Mouse (Mus musculus): ENCODE data around the gene Lep. TPM values are rescaled to one million over a fixed set of nuclear protein-coding genes. Genes with fewer than 3 reads are reported as not detected.
A peak's percentile ranks its signal among the peaks of the same experiment; 100 is the strongest.

Lep gene
- polyA plus RNA-seq, 1 experiment from 2014 or later = not detected

DNA sequence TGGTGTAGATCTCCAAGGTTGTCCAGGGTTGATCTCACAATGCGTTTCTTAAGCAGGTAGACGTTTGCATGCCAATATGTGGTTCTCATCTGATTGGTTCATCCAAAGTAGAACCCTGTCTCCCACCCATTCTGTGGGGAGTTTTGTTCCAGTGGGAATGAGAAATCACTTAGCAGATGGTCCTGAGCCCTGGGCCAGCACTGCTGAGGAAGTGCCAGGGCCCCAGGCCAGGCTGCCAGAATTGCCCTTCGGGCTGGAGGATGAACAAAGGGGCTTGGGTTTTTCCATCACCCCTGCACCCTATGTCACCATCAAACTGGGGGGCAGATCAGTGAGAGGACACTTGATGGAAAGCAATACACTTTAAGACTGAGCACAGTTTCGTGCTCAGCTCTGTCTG lies 12.2 kb downstream of the Lep start:
- Histone ChIP-seq H3K4me1 (ENCODE audit: control insufficient read depth, insufficient read depth, low read length) (no peaks in the 10 kb centered on the region), H3K4me2 (ENCODE audit: low read depth, low read length) (no peak overlapping the region), H3K4me3 (ENCODE audit: low read length) (no peak overlapping the region), H3K27me3 (ENCODE audit: control insufficient read depth, insufficient read depth, low read length) (no peaks in the 10 kb centered on the region), H3K9ac (ENCODE audit: low read length) (no peak overlapping the region), H3K9me3 (replicated peaks; ENCODE audit: control insufficient read depth, low read length) (no peaks in the 10 kb centered on the region), H3K36me3 (ENCODE audit: control insufficient read depth, insufficient read depth) (no peaks in the 10 kb centered on the region), H3K27ac (ENCODE audit: low read length) (no peak overlapping the region)
- ATAC-seq (replicated peaks; ENCODE audit: extremely low read depth, insufficient read depth, low FRiP score) = no peak
- WGBS = 77% methylated on average over 4 of the region's 4 CpGs

DNA sequence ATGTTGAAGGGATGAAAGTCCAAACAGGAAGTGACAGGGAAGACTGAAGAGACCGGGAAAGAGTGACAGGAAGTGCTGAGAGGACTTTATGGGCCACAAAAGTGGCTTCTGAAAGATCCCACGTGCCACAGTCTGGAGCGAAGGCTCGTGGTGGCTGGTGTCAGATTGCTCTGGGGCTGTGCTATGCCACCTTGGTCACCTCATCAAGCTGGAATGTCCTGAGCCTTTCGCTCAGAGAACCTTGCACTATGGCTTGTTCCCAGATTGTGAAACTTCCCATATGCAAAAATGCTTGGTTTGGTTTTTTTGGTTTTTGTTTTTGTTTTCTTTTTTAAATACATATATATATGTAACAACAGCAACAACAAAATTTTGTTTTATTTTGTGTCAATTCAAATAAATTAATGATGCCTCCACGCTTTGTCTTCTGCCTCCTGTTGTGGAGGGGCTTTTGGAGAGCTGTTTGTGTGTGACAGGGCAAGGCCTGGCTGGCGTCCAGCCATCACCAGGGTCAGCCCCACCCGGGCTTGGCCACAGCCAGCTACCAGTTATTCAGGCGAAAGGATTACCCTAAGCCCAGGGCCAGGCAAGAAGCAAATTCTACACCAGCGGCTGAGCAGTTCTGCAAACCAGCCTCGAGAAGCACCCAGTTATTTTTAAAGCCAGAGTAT lies 13.6 kb downstream of the Lep start:
- no peak overlapping the region for H3K4me2 ChIP-seq (ENCODE audit: low read depth, low read length)
- H3K9ac ChIP-seq (ENCODE audit: low read length) = no peak overlapping the region
- ATAC-seq (replicated peaks; ENCODE audit: extremely low read depth, insufficient read depth, low FRiP score) = no peak
- WGBS = 50% methylated on average over 11 of the region's 11 CpGs
- H3K27ac ChIP-seq (ENCODE audit: low read length) = no peak overlapping the region
- H3K9me3 ChIP-seq (replicated peaks; ENCODE audit: control insufficient read depth, low read length) = no peaks in the 10 kb centered on the region
- H3K4me3 ChIP-seq (ENCODE audit: low read length) = no peak overlapping the region
- H3K27me3 ChIP-seq (ENCODE audit: control insufficient read depth, insufficient read depth, low read length) = no peaks in the 10 kb centered on the region
- H3K4me1 ChIP-seq (ENCODE audit: control insufficient read depth, insufficient read depth, low read length) = no peaks in the 10 kb centered on the region
- H3K36me3 ChIP-seq (ENCODE audit: control insufficient read depth, insufficient read depth) = no peaks in the 10 kb centered on the region

DNA sequence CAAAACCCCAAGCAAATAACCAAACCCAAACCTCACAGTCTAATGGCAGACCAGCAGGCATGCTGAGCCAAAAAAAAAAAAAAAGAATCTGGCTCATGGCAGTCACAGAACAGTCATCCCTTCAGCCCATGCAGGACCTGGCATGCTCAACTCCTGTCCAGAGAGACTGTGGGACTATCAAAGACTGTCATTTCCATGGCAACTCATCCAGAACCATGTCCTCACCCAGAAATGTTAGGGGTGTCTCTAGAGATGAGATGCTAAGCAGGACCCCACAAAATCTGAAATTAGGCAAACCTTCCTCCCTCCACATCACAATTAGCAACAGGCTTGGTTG lies 14.1 kb downstream of the Lep start:
- Histone ChIP-seq H3K4me1 (ENCODE audit: control insufficient read depth, insufficient read depth, low read length) (no peaks in the 10 kb centered on the region), H3K36me3 (ENCODE audit: control insufficient read depth, insufficient read depth) (no peaks in the 10 kb centered on the region), H3K9me3 (replicated peaks; ENCODE audit: control insufficient read depth, low read length) (no peaks in the 10 kb centered on the region), H3K27me3 (ENCODE audit: control insufficient read depth, insufficient read depth, low read length) (no peaks in the 10 kb centered on the region), H3K4me2 (ENCODE audit: low read depth, low read length) (no peak overlapping the region), H3K9ac (ENCODE audit: low read length) (no peak overlapping the region), H3K27ac (ENCODE audit: low read length) (no peak overlapping the region), H3K4me3 (ENCODE audit: low read length) (no peak overlapping the region)
- no peak for ATAC-seq (replicated peaks; ENCODE audit: extremely low read depth, insufficient read depth, low FRiP score)

DNA sequence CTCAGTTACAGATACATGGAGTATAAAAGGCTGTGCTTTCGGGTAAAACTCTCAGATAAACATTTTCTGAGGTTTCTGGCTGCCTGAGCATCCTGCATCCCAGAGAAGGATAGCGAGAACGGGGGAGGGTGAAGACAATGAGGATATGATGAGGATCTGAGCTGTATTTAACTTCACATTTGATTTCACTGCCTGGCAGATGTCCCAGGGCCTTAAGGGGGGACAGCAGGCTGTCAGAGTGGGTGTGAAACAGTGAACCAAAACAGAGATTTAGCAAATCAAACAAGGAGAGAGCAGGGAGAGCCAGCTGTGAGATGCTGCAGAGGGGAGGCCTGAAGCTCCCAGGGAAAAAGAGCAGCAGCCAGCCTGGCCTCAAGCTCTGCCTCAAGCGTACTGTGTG lies 19.3 kb downstream of the Lep start:
- Histone ChIP-seq H3K4me1 (ENCODE audit: control insufficient read depth, insufficient read depth, low read length) (no peaks in the 10 kb centered on the region), H3K27ac (ENCODE audit: low read length) (no peak overlapping the region)
- no peak for ATAC-seq (replicated peaks; ENCODE audit: extremely low read depth, insufficient read depth, low FRiP score)

DNA sequence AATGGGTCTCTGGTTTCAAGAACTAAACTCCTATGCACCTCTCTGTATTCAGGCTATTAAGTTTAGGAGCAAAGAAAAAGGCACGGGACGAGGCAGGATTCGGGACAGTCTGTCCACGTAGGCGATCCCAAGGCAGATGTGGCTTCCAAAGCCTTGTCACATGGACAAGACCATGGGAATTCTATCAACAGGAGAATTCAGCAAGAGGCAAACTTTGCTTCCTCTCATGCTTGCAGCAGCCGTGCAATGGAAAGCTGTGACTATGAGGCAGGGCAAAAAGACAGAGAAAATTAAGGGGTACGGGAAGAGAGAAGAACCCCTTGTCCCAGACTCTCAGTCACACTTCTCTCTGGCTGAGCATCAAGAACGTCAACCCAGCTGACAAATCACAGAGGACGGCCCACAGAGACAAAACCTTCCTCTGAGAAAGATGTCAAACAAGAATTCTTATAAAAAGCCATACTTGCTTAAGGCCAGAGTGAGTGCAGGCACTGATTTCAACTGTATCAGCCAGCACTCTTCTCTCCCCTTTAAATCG lies 21.9 kb downstream of the Lep start:
- H3K27me3 ChIP-seq (ENCODE audit: control insufficient read depth, insufficient read depth, low read length) = no peaks in the 10 kb centered on the region
- H3K9ac ChIP-seq (ENCODE audit: low read length) = no peak overlapping the region
- WGBS = 68% methylated on average over 10 of the region's 10 CpGs
- no peak overlapping the region for H3K4me2 ChIP-seq (ENCODE audit: low read depth, low read length)
- no peak overlapping the region for H3K4me3 ChIP-seq (ENCODE audit: low read length)
- H3K36me3 ChIP-seq (ENCODE audit: control insufficient read depth, insufficient read depth) = no peaks in the 10 kb centered on the region
- H3K9me3 ChIP-seq (replicated peaks; ENCODE audit: control insufficient read depth, low read length) = no peaks in the 10 kb centered on the region
- ATAC-seq (replicated peaks; ENCODE audit: extremely low read depth, insufficient read depth, low FRiP score) = no peak
- H3K4me1 ChIP-seq (ENCODE audit: control insufficient read depth, insufficient read depth, low read length) = no peaks in the 10 kb centered on the region
- no peak overlapping the region for H3K27ac ChIP-seq (ENCODE audit: low read length)

More for the DNA sequence above, 19.3 kb downstream of the Lep start:
- Histone ChIP-seq H3K9ac (ENCODE audit: low read length) (no peak overlapping the region), H3K4me2 (ENCODE audit: low read depth, low read length) (no peak overlapping the region), H3K4me3 (ENCODE audit: low read length) (no peak overlapping the region), H3K9me3 (replicated peaks; ENCODE audit: control insufficient read depth, low read length) (no peaks in the 10 kb centered on the region), H3K27me3 (ENCODE audit: control insufficient read depth, insufficient read depth, low read length) (no peaks in the 10 kb centered on the region), H3K36me3 (ENCODE audit: control insufficient read depth, insufficient read depth) (no peaks in the 10 kb centered on the region)
- WGBS = 48% methylated on average over 4 of the region's 4 CpGs

DNA sequence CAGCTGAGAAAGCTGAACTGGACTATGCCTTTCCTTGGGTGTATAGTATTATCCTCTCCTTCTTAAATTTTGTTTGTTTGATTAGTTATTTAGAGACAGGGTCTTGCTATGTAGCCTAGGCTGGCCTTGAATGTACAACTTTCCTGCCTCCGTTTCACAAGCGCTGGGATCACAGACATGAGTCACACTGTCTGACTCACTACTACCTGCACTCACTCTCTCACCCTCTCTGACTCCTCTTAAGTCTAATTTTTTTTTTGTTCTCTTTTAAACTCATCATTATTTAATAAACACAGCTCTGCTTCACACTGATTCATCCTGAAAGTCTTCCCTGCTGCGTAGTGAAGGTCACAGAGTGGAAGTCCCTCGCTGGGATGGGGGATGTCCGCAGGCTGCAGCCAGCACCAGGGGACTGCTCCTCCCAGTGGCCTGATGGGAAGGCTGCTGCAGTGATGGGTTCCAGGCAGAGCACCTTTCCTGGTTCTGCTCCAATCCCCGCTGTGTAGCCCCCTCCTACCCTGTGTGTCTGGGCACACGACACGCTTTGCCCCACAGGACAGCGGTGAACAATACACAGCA lies 22.8 kb downstream of the Lep start:
- no peak overlapping the region for H3K9ac ChIP-seq (ENCODE audit: low read length)
- no peaks in the 10 kb centered on the region for H3K27me3 ChIP-seq (ENCODE audit: control insufficient read depth, insufficient read depth, low read length)
- H3K36me3 ChIP-seq (ENCODE audit: control insufficient read depth, insufficient read depth) = no peaks in the 10 kb centered on the region
- no peaks in the 10 kb centered on the region for H3K9me3 ChIP-seq (replicated peaks; ENCODE audit: control insufficient read depth, low read length)
- ATAC-seq (replicated peaks; ENCODE audit: extremely low read depth, insufficient read depth, low FRiP score) = no peak
- H3K4me1 ChIP-seq (ENCODE audit: control insufficient read depth, insufficient read depth, low read length) = no peaks in the 10 kb centered on the region
- 42% methylated on average over 9 of the region's 9 CpGs for WGBS
- H3K4me2 ChIP-seq (ENCODE audit: low read depth, low read length) = no peak overlapping the region
- no peak overlapping the region for H3K27ac ChIP-seq (ENCODE audit: low read length)
- H3K4me3 ChIP-seq (ENCODE audit: low read length) = no peak overlapping the region

DNA sequence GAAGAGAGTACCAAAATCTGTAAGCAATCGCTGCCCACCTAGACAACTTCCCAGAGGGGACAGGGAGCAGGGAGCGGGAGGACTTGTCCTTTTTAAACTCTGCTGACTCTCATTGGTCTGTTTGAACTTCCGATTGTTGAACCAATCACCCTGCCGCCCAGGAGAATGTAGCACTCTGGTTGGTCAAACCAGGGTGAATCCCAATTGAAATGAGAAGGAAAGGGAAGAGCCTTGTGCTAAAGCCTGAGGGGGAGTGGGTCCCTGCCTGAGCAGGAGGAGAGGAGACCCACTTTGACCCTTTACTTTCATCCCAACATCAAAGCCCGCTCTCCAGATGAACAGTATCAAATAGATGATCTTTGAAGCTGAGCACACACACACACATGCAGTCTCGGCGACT lies 24.4 kb downstream of the Lep start:
- Histone ChIP-seq H3K27me3 (ENCODE audit: control insufficient read depth, insufficient read depth, low read length) (no peaks in the 10 kb centered on the region), H3K4me2 (ENCODE audit: low read depth, low read length) (no peak overlapping the region), H3K27ac (ENCODE audit: low read length) (no peak overlapping the region), H3K9ac (ENCODE audit: low read length) (no peak overlapping the region), H3K4me1 (ENCODE audit: control insufficient read depth, insufficient read depth, low read length) (no peaks in the 10 kb centered on the region), H3K9me3 (replicated peaks; ENCODE audit: control insufficient read depth, low read length) (no peaks in the 10 kb centered on the region), H3K36me3 (ENCODE audit: control insufficient read depth, insufficient read depth) (no peaks in the 10 kb centered on the region), H3K4me3 (ENCODE audit: low read length) (no peak overlapping the region)
- ATAC-seq (replicated peaks; ENCODE audit: extremely low read depth, insufficient read depth, low FRiP score) = no peak
- 67% methylated on average over 7 of the region's 7 CpGs for WGBS

DNA sequence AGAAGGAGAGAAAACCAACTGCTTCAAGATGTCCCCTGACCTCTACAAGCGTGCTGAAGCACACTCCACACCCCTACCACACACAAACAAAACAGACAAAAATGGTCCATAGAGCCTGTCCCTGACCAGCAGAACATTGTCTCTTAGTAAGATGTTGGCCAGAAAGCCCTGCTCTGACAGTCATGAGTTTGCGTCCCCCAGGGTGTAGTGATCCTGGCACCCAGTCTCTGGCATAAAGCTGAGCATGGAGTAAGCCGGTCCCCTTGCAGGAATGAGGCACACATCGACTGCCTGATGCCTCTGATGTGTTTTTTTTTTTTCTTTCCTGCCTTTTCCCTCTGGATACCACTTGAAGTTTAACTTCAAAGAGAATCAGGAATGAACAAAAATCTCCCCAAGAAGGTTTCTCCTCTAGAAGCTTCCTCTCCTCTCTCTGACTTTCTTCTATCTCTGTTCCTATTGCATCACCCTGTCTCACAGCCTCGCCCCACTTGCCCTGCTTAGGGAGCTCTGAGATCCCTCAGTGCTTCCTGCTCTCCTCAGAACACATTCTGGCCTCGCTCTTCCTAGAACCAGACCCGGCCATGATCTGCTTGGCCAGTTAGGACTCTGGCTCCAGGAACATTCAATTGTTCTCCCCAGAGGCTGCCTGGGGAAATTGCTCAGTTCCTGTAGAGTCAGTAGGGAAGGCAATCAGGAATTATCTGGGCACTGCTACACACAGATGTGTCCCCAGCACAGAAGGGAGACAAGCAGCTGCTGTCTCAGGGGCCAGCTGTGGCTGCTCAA lies 28.1 kb downstream of the Lep start:
- WGBS = 58% methylated on average over 7 of the region's 7 CpGs
- Histone ChIP-seq H3K27ac (ENCODE audit: low read length) (no peak overlapping the region), H3K27me3 (ENCODE audit: control insufficient read depth, insufficient read depth, low read length) (no peaks in the 10 kb centered on the region; the same call in 1 of the 2 replicates), H3K4me3 (ENCODE audit: low read length) (no peak overlapping the region), H3K36me3 (ENCODE audit: control insufficient read depth, insufficient read depth) (no peaks in the 10 kb centered on the region), H3K9ac (ENCODE audit: low read length) (no peak overlapping the region), H3K9me3 (replicated peaks; ENCODE audit: control insufficient read depth, low read length) (peaks cover 9% of the 10 kb centered on the region), H3K4me1 (ENCODE audit: control insufficient read depth, insufficient read depth, low read length) (no peaks in the 10 kb centered on the region), H3K4me2 (ENCODE audit: low read depth, low read length) (no peak overlapping the region)
- ATAC-seq (replicated peaks; ENCODE audit: extremely low read depth, insufficient read depth, low FRiP score) = peak; percentile 70

DNA sequence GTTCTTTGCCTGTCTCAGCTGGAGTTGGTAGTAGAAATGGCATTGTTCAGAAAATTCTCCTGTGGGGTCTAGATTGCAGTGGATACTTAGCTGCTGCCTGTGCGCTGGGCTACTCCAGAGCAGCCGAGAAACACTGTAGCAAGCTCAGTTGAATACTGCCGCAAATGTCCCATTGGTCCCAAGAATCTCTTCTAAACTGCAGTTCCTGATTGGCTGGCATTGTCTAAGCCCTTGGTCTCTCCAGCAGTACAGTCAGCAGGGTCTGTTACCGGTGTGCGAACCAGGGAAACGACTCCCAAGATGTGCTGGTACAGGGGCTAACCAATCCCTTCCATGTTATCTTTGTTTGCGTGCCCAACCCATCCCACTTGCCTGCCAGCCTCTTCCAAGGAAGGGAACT lies 32.2 kb downstream of the Lep start:
- H3K4me3 ChIP-seq (ENCODE audit: low read length) = no peak overlapping the region
- no peaks in the 10 kb centered on the region; the same call in 1 of the 2 replicates for H3K27me3 ChIP-seq (ENCODE audit: control insufficient read depth, insufficient read depth, low read length)
- no peaks in the 10 kb centered on the region for H3K36me3 ChIP-seq (ENCODE audit: control insufficient read depth, insufficient read depth)
- no peaks in the 10 kb centered on the region for H3K4me1 ChIP-seq (ENCODE audit: control insufficient read depth, insufficient read depth, low read length)
- no peak overlapping the region for H3K27ac ChIP-seq (ENCODE audit: low read length)
- no peak for ATAC-seq (replicated peaks; ENCODE audit: extremely low read depth, insufficient read depth, low FRiP score)
- WGBS = 81% methylated on average over 7 of the region's 7 CpGs
- H3K9me3 ChIP-seq (replicated peaks; ENCODE audit: control insufficient read depth, low read length) = peaks cover 13% of the 10 kb centered on the region
- H3K4me2 ChIP-seq (ENCODE audit: low read depth, low read length) = no peak overlapping the region
- H3K9ac ChIP-seq (ENCODE audit: low read length) = no peak overlapping the region

Data from heart, embryonic 16.5 days (tissue).